Mouse (Mus musculus) stomach, embryonic 14.5 days (tissue): ENCODE data around the gene Wdfy4. TPM values are rescaled to one million over a fixed set of nuclear protein-coding genes. Genes with fewer than 3 reads are reported as not detected.
A peak's percentile ranks its signal among the peaks of the same experiment; 100 is the strongest.

ENCODE experiments used
- ATAC-seq: fragments of 200-750 bp; cut with Nextera tagmentation; 2 replicates; pipeline ENCODE4 v1.8.0; 2017; ENCODE audit warnings: low read depth, moderate TSS enrichment; ENCODE audit not compliant: insufficient number of reproducible peaks, insufficient read depth, low FRiP score
- H3K27ac ChIP-seq: fragments of 300-500 bp; sonication (generic); 2 replicates; pipeline ENCODE4 v1.5.1; 2014; ENCODE audit warnings: mild to moderate bottlenecking, low read length, moderate library complexity, mixed read lengths
- H3K27me3 ChIP-seq: fragments of 300-500 bp; sonication (generic); 2 replicates; pipeline ENCODE4 v1.6.1; 2014; ENCODE audit warnings: low read length, control low read depth, mixed read lengths; ENCODE audit not compliant: control insufficient read depth, insufficient read depth
- H3K36me3 ChIP-seq: fragments of 300-500 bp; sonication (generic); 2 replicates; pipeline ENCODE4 v1.6.1; 2014; ENCODE audit warnings: mild to moderate bottlenecking, control low read depth, low read length, moderate library complexity, mixed read lengths; ENCODE audit not compliant: control insufficient read depth, insufficient read depth
- H3K4me1 ChIP-seq: fragments of 300-500 bp; sonication (generic); 2 replicates; pipeline ENCODE4 v1.6.1; 2014; ENCODE audit warnings: low read length, control low read depth, mixed read lengths; ENCODE audit not compliant: control insufficient read depth, insufficient read depth
- H3K4me2 ChIP-seq: fragments of 300-500 bp; sonication (generic); replicated peaks from 2 replicates; pipeline ENCODE4 v1.6.1; 2014; ENCODE audit warnings: low read depth, low read length, control low read depth
- H3K4me3 ChIP-seq: fragments of 300-500 bp; sonication (generic); 2 replicates; pipeline ENCODE4 v1.5.1; 2014; ENCODE audit warnings: low read depth, low read length, control low read depth
- H3K9ac ChIP-seq: fragments of 300-500 bp; sonication (generic); replicated peaks from 2 replicates; pipeline ENCODE4 v1.6.1; 2014; ENCODE audit warnings: low read depth, mild to moderate bottlenecking, control low read depth, low read length, moderate library complexity, mixed read lengths
- H3K9me3 ChIP-seq: fragments of 300-500 bp; sonication (generic); 2 replicates; pipeline ENCODE4 v1.6.1; 2016; ENCODE audit warnings: low read depth, low read length, control low read depth; ENCODE audit not compliant: control insufficient read depth
- WGBS: fragments of 180-500 bp; shearing (Covaris S2); extraction: QIAGEN DNeasy Blood & Tissue Kit; methylation state at CpG from one replicate; pipeline ENCODE4 v1.1.7; 2014; 5-methylcytosine and 5-hydroxymethylcytosine counted together
- polyA plus RNA-seq: library from polyadenylated mRNA; unstranded; fragments of >200 nt; fragmentation: Nextera tagmentation; extraction: Ambion mirVana; gene quantifications from 2 replicates; pipeline ENCODE4 v1.2.1, GENCODE M21; 2014

Wdfy4 gene
- polyA plus RNA-seq, 1 experiment from 2014 or later, result 0.30 TPM

- ATAC-seq, result no peak
- no peaks in the 10 kb centered on the region for H3K36me3 ChIP-seq
- WGBS, result 85% methylated on average over 8 of the region's 8 CpGs
- H3K4me2 ChIP-seq, result no peak overlapping the region
- no peaks in the 10 kb centered on the region for H3K4me1 ChIP-seq
- H3K9ac ChIP-seq, result no peak overlapping the region
- no peak overlapping the region for H3K4me3 ChIP-seq
- H3K27me3 ChIP-seq, result no peaks in the 10 kb centered on the region
- H3K27ac ChIP-seq, result no peak overlapping the region
- H3K9me3 ChIP-seq, result no peaks in the 10 kb centered on the region
Observed at GRCm38 (mm10) chr14:32932220-32932619, 253.1 kb downstream of the Wdfy4 start.

GRCm38 (mm10) chr14:32931709-32932108 is 253.6 kb downstream of the Wdfy4 start:
- H3K9ac ChIP-seq, result no peak overlapping the region
- ATAC-seq, result no peak
- no peaks in the 10 kb centered on the region for H3K36me3 ChIP-seq
- no peaks in the 10 kb centered on the region for H3K27me3 ChIP-seq
- H3K9me3 ChIP-seq, result no peaks in the 10 kb centered on the region
- H3K4me2 ChIP-seq, result no peak overlapping the region
- no peak overlapping the region for H3K27ac ChIP-seq
- H3K4me1 ChIP-seq, result no peaks in the 10 kb centered on the region
- 85% methylated on average over 10 of the region's 10 CpGs for WGBS
- no peak overlapping the region for H3K4me3 ChIP-seq

- Histone ChIP-seq H3K27ac (no peak overlapping the region), H3K9ac (no peak overlapping the region), H3K27me3 (no peaks in the 10 kb centered on the region), H3K36me3 (no peaks in the 10 kb centered on the region), H3K9me3 (no peaks in the 10 kb centered on the region), H3K4me3 (no peak overlapping the region), H3K4me2 (no peak overlapping the region), H3K4me1 (no peaks in the 10 kb centered on the region)
- ATAC-seq, result no peak
- WGBS, result 59% methylated on average over 9 of the region's 9 CpGs
Observed at GRCm38 (mm10) chr14:32923871-32924270, 261.4 kb downstream of the Wdfy4 start.

- 95% methylated on average over 1 of the region's 1 CpGs for WGBS
- H3K27me3 ChIP-seq, result no peaks in the 10 kb centered on the region
- no peak for ATAC-seq
- no peaks in the 10 kb centered on the region for H3K36me3 ChIP-seq
- no peak overlapping the region for H3K9ac ChIP-seq
- H3K4me1 ChIP-seq, result 0 out of 2 replicates have a peak, but pooled peaks cover 3% of the 10 kb centered on the region
- no peak overlapping the region for H3K4me3 ChIP-seq
- no peak overlapping the region for H3K27ac ChIP-seq
- no peaks in the 10 kb centered on the region for H3K9me3 ChIP-seq
- H3K4me2 ChIP-seq, result no peak overlapping the region
Observed at GRCm38 (mm10) chr14:32917919-32918318, 267.4 kb downstream of the Wdfy4 start.

GRCm38 (mm10) chr14:32915360-32915759 is 269.9 kb downstream of the Wdfy4 start:
- Histone ChIP-seq H3K9me3 (no peaks in the 10 kb centered on the region), H3K4me2 (no peak overlapping the region), H3K27me3 (no peaks in the 10 kb centered on the region), H3K4me3 (no peak overlapping the region), H3K9ac (no peak overlapping the region), H3K36me3 (no peaks in the 10 kb centered on the region), H3K27ac (peak overlapping the region; percentile 30; the same call in 1 of the 2 replicates), H3K4me1 (0 out of 2 replicates have a peak, but pooled peaks cover 3% of the 10 kb centered on the region)
- WGBS, result 36% methylated on average over 2 of the region's 2 CpGs
- peak; percentile 53; the same call in 1 of the 2 replicates for ATAC-seq

GRCm38 (mm10) chr14:32911187-32911586 is 274.1 kb downstream of the Wdfy4 start:
- Histone ChIP-seq H3K27ac (no peak overlapping the region), H3K9ac (no peak overlapping the region), H3K4me3 (no peak overlapping the region), H3K27me3 (no peaks in the 10 kb centered on the region), H3K9me3 (no peaks in the 10 kb centered on the region), H3K36me3 (no peaks in the 10 kb centered on the region), H3K4me1 (no peaks in the 10 kb centered on the region; the same call in 1 of the 2 replicates), H3K4me2 (no peak overlapping the region)
- ATAC-seq, result no peak
- WGBS, result 86% methylated on average over 4 of the region's 4 CpGs

Other genes starting within 250 kb of the Wdfy4 start
- 0.16 and 0.56 TPM in 2 replicates for gene Lrrc18, start 194.1 kb downstream of the Wdfy4 start, polyA plus RNA-seq
- gene Arhgap22, start 28.5 kb upstream of the Wdfy4 start, polyA plus RNA-seq, result 5.6 and 8.1 TPM in 2 replicates